Mouse (Mus musculus) cerebellum, postnatal 36 days (tissue): ENCODE results near the gene Rnf186.

Experiments
- DNase-seq, 2 experiments: peaks; one replicate each; pipeline ENCODE4 v3.0.0; 2021 to 2022; ENCODE audit warnings: mixed read lengths in 2 of 2

The Rnf186 gene

DNA sequence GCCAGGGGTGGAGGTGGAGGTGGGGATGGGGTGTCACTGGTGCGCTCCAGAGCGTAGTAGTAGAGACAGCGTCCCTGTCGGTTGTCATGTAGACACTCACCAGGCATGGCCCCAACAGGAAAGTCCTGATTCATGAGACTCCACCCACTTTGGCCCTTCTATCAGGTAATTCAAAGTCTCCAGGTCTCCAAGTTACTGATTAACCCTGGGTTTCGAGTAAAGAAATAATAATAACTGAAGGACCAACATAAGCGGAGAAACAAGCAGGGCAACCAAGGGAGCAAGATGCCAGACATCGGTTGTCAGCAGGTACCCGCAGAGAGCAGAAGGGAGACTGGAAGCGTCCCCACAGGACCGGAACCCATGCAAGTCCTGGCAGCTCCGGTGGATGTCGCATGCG, at the start of gene Rnf186:
Gene Rnf186 (plus strand): TSS at position 247 of the 400 bp plus-strand sequence.
- no peak for DNase-seq

DNA sequence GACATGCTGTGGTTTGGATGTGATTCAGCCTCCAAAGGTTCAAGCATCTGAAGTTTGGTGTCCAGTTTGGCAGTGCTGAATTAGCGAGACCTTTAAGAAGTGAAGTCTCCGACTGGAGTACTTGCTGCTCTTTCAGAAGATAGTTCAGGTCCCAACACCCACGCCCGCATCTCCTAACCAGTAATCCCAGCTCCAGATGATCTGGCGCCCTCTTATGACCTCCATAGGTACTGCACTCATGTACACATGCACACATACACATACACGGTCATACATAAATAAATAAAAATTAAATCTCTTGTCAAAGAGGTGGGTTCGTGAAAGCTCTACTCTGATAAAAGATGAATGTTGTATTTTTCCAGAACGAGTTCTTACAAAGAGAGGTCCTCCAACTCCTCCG, 49.6 kb upstream of the Rnf186 start:
- DNase-seq: no peak

DNA sequence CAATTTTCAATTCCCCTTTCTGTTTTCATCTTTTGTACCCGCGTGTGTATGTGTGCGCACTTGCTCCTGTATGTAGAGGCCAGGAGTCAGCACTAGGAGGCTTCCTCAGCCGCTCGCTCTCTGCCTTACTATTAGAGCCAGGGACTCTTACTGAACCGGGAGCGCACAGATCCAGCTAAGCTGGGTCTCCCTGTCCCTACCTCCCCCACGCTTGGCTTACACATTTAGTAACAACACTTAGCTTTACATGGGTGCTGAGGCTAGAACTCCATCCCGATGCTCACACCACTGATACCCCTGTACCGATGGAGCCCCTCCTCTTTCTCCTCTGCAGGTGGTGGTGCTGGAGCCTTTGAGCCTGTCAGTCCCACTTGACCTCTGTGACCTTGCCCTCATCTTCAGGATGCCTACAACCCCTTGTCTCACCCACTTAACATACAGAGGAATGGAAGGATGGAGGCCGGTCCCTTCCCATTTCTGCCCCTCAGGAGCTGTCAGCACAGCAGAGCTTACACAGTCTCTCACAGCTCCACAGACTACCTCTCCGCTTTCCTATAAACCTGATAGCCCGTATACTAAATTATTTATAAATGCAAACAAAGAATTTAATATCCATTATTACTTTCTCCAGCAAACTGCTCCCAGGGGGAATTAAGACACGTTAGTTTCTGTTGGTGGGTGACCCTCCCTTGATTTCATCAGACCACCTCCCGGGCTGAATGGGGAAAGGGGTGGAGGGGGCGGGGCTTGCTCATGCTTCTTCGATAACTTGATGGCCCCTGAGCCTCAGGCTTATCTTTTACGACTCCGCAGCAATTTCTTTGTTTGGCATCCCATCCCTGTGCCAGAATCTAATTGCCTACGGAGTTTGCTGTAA, 45.4 kb upstream of the Rnf186 start:
- DNase-seq: no peak

DNA sequence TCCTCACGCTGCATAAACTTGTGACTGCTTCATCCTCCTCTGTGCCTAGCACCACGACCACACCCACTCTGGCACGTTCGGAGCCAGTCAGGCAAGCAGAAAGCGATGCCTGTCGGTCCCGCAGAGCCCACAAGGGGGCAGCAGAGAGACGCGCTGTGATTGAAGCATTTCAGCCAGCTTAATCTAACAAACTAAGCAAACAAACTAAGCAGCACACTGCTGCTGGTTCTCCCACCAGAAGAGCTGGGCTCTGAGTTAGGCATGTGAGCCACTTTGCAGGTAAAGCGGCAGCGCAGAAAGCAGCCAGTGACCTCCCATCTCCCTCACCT, 44.8 kb upstream of the Rnf186 start:
- peak; percentile 92 to 96 for DNase-seq

DNA sequence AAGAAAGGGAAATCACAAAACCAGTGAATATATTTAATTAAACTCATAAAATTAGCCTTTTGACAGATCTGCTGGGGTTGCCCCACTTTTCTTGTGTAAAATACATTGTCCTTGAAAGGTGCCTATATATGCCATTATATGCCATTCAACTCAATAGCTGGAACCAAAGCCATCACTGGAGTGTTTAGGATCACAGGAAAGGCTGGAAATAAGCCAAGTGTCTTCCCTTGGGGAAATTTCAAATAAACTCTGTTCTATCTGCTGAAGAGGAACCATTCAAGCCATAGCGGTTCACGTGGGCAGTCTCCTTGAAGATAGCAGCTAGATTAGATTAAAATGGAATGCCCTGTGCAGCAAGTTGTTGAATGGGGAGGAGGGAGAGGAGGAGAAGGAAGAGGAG, 41.4 kb upstream of the Rnf186 start:
- no peak for DNase-seq

DNA sequence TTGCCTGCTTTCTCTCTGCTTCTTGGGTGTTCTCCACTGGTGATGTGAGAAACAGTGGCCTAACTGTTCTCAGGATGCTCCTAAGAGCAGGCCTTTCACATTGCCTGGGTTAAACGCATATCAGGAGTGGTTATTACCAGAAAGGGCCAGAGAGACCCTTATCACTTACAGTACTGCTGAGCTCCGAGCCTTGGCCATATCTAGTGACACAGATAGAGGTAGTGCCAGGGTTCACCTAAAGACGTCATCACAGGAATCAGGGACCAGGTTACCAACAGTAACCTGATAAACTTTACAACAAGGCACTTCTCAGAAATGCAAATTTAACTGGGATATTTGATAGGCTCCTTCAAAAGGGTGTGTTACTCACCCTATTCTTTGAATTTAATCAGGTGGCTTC, 33.0 kb upstream of the Rnf186 start:
- DNase-seq: no peak

DNA sequence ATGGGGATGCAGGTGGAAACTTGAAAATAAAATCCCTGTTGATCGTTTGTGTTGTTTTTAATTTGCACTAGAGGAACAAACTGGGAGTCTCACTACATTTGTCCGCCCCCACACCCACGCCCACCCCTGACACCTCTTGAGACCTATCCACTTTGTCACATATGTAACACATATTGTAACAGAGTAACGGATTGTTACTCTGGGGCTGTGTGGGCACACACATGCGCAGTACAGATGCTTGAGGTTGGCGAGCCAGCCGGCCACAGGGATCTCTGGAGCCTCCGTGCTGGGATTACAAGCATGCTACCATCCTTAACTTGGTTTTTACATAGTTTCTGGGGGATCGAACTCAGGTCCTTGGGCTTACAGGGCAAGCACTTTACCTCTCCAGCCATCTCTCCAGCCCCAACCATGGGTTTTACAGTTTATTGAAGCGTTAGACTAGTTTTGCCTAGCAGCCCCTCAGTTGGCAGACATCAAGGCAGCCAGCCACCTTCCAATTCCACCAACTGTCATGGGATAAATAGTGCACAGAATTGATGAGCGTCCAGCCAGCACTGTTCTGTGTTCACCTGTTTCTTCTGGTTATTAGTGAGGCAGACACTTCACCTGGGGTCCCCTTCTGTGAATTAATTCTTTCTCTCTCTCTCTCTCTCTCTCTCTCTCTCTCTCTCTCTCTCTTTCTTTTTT, 32.3 kb upstream of the Rnf186 start:
- DNase-seq: no peak

DNA sequence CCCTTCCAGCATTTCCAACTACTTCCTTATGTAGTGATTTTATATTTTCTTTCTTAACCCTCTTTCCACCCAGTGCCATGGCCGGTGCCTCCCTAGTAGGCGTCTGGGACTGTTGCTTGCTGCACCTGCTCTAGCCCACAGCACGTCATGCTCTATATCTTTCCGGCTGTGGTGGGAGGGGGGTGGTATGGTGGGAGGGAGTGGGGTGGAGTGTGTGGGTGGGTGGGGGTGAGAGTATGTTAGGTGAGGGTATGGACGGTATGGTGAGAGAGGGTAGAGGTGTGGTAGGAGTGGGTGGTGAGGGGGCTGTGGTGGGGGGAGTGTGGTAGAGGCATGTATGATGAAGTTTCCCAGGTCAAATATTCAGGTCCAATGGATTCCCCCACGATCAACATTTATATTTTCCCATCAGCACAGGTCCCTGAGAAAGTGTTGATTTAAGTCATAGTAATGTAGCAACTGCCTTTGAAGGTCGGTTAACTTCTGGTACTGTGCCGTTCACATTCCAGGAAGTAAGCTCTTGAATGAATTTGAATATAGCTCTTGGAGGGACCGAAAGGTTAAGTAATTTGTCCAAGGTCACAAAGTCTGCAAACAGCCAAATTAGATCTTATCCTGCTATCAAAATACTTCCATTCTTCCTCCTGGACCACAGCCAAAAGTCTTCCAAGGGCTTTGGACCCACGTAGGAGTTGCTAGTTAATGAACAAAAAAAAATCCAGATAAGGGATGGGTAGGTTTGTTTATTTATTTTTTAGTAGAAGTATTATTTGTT, 28.2 kb upstream of the Rnf186 start:
- DNase-seq: no peak

DNA sequence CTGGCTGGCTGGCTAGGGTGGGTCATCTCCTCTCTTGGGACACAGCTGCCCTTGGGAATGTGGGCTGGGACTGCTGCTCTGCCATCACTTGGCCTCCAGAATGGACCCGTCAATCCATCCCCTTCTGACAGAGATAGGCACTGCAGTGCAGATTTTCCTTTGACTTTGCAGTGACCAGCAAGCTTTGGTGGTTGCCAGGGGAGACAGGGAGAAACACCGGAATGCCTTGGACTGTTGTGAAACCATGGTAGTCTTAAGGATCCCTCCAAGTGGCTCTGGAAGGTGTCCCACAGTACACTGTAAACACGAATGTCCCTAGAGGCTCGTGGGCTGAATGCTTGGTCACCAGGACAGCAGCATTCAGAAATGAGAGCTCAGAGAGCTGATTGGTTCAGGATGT, 27.4 kb upstream of the Rnf186 start:
- no peak for DNase-seq

DNA sequence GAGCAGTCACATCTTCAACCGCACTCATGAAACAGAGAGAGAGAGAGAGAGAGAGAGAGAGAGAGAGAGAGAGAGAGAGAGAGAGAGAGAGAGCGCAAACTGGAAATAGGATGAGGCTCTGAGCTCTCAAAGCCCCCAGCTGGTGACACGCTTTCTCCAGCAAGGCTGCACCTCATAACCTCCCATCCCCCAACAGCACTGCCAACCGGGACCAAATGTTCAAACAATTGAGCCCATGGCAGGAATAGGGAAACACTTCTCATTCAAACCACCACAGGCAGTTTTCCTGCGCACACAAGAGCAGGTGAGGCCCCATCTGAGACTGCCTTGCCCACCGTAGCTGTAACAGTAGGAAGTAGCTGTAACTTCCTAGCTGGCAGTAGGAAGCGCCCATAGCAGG, 25.5 kb upstream of the Rnf186 start:
- no peak for DNase-seq

DNA sequence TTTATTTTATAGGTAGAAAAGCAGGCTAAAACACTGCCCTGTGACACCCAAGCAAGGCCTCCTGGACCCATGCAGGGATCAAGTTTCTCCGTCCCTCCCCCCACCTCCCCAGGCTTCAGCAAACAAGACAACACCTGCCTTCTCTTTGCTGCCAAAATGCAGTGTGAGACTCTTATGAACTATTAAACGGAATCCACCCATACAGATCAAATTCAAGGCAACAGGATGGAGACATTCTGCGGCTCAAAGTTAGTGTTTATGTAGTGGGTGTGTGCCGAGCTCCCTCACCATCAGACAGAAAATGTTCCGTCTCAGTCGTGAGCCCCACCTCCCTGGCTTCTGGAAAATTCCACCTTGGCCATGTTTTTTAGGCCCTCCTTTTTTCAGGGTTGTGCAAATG, 24.9 kb upstream of the Rnf186 start:
- no peak for DNase-seq

DNA sequence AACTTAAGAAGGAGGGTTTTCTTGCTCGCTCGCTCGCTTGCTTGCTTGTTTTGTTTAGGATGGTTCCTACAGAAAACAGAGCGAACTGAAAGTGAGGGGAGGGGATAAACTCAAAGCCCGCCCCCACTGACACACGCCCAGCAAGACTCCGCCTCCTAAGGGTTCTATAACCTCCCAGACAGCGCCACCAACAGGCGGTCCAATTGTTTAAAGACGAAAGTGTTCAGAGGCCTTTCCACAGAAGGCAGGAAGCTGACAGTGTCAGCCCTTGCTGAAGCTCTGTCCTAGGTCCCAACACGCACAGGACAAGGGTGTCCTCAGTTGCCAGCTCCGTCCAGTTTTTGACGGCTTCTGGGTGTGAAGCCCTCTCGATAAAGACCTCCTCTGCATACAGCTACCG, 23.2 kb upstream of the Rnf186 start:
- peak in 1 of 2 experiments; percentile 11 for DNase-seq

DNA sequence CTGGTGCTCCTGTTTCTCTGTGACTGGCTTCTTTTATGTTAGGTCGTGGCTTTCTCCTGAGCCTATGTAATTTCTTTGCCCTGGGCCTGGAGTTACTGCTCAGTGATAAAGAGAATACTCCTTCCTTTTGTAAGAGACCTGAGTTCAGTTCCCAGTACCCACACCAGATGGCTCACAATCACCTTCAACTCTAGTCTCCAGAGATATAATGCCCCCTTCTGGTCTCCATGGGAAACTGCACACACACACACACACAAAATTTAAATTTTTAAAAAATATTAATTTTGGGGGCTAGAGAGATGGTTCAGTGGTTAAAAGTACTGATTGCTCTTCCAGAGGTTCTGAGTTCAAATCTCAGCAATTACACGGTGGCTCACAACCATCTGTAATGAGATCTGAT, 18.7 kb upstream of the Rnf186 start:
- no peak for DNase-seq

DNA sequence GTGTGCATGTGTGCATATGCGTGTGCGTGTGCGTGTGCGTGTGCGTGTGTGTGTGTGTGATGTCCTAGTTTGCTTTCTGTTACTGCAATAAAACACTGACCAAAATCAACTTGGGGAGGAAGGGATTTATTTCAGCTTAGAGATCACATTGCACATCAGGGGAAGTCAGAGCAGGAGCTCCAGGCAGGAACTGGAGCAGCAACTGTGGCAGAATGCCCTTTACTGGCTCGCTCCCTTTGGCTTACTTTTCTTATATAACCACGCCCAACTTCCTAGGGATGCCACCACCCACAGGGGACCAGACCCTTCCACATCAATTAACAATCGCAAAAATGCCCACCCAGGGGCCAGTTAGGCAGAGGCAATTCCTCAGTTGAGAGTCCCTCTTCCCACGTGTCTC, 8.3 kb upstream of the Rnf186 start:
- no peak for DNase-seq

DNA sequence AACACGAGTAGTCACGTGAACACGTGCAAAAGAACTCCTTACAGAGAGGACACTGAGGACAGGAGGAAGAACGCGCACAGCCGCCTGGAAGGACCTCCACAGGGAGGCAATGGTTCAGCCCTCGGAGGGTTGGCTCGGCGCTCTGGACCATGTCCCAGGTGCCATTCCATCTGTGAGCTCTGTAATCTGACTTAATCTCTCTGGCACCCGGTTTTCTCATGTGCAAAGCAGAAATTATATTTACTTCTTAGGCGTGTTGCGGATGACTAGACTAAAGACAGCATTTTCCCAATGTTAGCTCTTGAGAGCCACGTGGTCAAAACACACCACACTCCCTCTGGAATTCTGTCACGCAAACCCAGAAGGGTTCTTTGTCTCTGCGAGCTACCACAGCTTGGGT, 7.8 kb upstream of the Rnf186 start:
- peak; percentile 24 for DNase-seq

DNA sequence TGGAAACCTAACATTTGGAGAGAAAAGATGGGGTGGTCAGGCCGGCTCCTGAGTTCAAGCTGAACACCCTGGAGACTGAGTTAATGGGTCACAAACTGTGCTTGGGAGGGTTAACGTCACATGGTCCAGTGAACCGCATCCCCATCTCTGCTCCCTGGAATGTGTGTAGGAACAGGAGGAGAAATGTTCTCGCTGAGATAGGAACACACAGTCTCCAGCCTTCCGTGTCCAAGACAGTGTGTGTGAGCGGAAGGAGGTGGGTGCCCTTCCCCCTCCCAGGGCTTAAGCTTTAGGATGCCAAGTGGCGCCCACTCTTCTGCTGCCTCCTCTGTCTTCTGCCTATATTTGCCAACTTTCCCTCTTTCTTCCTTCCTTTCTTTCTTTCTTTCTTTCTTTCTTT, 7.0 kb upstream of the Rnf186 start:
- no peak for DNase-seq

DNA sequence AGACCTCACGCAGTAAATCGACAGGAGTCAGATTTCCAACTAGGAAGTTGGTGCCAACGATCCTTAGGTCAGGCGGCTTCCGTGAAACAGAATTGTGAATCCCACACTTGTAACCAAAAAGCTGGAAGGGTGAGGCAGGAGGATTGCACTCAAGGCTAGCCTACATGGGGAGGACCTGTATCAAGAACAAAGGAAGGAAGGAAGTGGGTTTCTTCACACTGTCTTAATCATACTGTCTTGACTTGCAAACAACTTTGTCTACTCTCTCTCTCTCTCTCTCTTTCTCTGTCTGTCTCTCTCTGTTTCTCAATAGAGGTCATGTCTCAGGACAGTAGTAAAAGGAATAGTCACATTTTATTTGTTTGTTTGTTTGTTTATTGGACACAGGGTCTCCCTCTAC, 4.2 kb upstream of the Rnf186 start:
- DNase-seq: no peak

DNA sequence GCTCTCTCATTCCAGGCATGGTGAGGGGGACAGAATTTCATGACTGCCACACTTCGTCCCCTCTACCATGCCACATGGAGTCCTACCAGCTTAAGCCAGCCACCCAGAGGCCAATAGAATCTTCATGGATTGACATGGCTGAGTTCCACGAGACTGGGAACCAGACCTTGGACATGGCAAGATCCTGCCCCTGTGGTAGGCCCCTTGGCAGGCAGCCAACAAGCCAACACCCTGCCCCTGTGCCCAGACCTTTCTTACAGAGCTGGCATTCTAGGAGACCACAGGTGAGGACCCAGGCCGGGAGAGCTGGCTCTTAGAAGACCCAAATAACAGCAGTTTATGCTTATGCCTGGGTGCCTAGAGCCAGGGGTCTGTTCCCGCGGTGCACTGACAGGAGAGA, 1.0 kb upstream of the Rnf186 start:
- no peak for DNase-seq

DNA sequence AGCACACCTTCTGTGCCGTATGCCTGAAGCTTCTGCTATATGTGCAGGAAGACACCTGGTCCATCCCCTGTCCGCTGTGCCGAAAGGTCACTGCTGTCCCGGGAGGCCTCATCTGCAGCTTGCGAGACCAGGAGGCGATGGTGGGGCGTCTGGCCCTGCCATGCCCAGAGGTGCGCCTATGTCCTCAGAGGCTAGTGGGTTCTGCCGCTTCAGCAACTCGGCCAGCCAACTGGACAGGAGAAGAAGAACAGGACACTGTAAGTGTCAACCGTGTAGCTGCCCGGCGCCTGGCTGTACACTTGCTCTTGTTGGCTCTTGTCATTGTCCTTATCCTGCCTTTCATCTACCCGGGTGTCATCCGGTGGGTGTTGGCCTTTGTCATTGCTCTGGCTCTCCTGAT, 573 bp downstream of the Rnf186 start:
- DNase-seq: no peak

DNA sequence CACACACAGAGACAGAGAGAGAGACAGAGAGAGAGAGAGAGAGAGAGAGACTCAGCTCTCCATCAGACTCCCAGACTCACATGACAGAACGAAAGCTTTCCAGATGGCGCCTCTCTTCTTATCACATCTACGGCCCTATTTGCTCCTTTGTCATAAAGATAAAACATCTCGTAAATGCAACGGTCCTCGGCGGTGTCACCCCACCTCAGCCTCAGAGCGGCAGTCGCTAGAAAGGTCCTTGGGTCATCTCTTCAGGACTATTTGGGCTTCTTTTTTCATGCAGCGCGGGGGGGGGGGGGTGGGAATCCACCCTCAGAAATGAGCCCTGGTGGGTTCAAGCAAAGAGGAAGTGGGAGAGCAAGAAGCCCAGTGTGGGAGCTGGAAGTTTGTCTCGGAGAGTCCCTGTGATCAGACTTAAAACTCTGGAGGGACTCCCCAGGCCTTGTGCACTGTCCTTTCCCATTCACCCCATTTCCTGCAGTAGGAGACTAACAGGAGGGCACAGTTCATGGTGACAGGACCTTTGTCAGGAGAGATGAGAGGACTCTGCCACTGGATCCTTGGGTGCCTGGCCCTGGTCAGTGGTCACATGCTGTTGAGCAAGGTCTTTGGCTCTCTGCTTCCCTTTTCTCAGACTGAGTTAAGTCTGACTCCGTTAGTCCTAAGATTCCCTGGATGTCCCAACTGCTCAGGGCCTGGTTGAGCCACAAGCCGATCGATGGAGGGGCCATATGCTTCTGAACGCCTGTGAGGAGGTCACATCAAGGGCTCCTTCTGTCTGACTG, 2.1 kb downstream of the Rnf186 start:
- DNase-seq: no peak

DNA sequence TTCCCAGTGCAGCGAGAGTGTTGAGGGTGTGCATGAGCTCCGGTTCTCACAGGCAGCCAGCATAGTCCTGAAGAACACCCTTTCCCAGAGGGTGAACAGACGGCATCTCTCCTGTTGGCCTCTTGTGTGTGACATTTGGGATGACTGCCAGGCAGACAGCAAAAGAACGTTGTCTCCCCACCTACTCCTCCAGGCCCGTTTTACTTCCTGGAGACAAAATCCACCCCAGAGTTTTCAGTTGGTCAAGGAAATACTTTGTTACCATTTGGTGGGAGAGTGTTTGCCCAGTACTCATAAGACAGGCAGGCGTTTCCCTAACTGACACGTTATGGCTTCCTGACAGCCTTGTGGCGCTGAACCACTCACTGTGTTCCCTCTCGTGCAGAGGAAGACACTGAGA, 2.8 kb downstream of the Rnf186 start:
- no peak for DNase-seq

DNA sequence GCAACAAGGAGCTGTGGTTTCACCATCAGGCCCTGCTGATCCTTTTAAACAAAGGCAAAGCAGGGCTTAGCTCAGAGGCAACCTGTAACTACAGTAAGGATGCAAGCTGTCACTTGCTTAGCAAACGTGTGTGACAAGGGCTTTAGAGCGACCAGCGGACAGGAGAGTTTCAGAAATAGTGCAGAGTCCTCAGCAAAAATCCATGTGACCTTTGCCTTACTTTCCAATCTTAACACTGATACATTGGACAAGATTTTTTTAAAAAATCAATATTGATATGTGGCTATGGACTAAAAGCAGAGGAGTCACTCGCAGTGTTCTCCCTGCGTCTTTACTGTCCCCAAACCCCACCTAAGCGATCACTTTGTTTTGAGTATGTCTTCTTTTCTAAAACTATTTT, 4.5 kb downstream of the Rnf186 start:
- no peak for DNase-seq
